Mouse (Mus musculus): Measurements from ENCODE around the gene Cyp1a1. TPM values are rescaled to one million over a fixed set of nuclear protein-coding genes. Genes with fewer than 3 reads are reported as not detected.
"Not testable (repeated sequence)": the region's sequence is repeated elsewhere in the genome, so short reads cannot be mapped to it uniquely, and the experiment has no call there.

The Cyp1a1 gene
- total RNA-seq, 2 experiments from 2014 or later = 0.22 TPM; not detected in 1

- DNase-seq (ENCODE audit: low spot score in 2 of 2) = no peak
- intact Hi-C loops (cut with DNase I) = no loop called here
Measured at GRCm38 (mm10) chr9:57694108-57694507, 6.4 kb downstream of the Cyp1a1 start.

GRCm38 (mm10) chr9:57696380-57697285 lies 8.9 kb downstream of the Cyp1a1 start:
- peak; percentile 63 to 76 for DNase-seq (ENCODE audit: low spot score in 2 of 2)

GRCm38 (mm10) chr9:57697380-57697779 lies 9.7 kb downstream of the Cyp1a1 start:
- no peak for DNase-seq (ENCODE audit: low spot score in 2 of 2)
- intact Hi-C loops (cut with DNase I) = no loop called here

More at GRCm38 (mm10) chr9:57696380-57697285, 8.9 kb downstream of the Cyp1a1 start:
- intact Hi-C loops (cut with DNase I) = no loop called here

GRCm38 (mm10) chr9:57698466-57699150 lies 10.9 kb downstream of the Cyp1a1 start:
- intact Hi-C loops (cut with DNase I) = no loop called here
- DNase-seq (ENCODE audit: low spot score in 2 of 2) = no peak

- DNase-seq (ENCODE audit: low spot score in 2 of 2) = no peak
- intact Hi-C loops (cut with DNase I) = no loop called here
Measured at GRCm38 (mm10) chr9:57706496-57706895, 18.8 kb downstream of the Cyp1a1 start.

GRCm38 (mm10) chr9:57708068-57708719 lies 20.5 kb downstream of the Cyp1a1 start, which contains the start of gene Edc3:
Gene Edc3 (plus strand): TSS chr9:57708540.
- intact Hi-C loops (cut with DNase I) = no loop called here
- DNase-seq (ENCODE audit: low spot score in 2 of 2) = peak; percentile 80 to 83

- DNase-seq (ENCODE audit: low spot score in 2 of 2) = peak; percentile 52 to 56
- intact Hi-C loops (cut with DNase I) = no loop called here
Measured at GRCm38 (mm10) chr9:57708720-57709274, 21.1 kb downstream of the Cyp1a1 start.

GRCm38 (mm10) chr9:57710214-57710613 lies 22.5 kb downstream of the Cyp1a1 start:
- DNase-seq (ENCODE audit: low spot score in 2 of 2); intact Hi-C loops (cut with DNase I): not testable (repeated sequence)

GRCm38 (mm10) chr9:57712194-57712593 lies 24.5 kb downstream of the Cyp1a1 start:
- intact Hi-C loops (cut with DNase I) = no loop called here
- no peak for DNase-seq (ENCODE audit: low spot score in 2 of 2)

- DNase-seq (ENCODE audit: low spot score in 2 of 2) = no peak
- intact Hi-C loops (cut with DNase I) = no loop called here
Measured at GRCm38 (mm10) chr9:57718408-57718807, 30.7 kb downstream of the Cyp1a1 start.

GRCm38 (mm10) chr9:57720736-57721135 lies 33.0 kb downstream of the Cyp1a1 start:
- intact Hi-C loops (cut with DNase I) = no loop called here
- DNase-seq (ENCODE audit: low spot score in 2 of 2) = no peak

GRCm38 (mm10) chr9:57722371-57722770 lies 34.6 kb downstream of the Cyp1a1 start:
- DNase-seq (ENCODE audit: low spot score in 2 of 2) = no peak
- intact Hi-C loops (cut with DNase I) = no loop called here

- intact Hi-C loops (cut with DNase I) = no loop called here
- peak; percentile 16 to 35 for DNase-seq (ENCODE audit: low spot score in 2 of 2)
Measured at GRCm38 (mm10) chr9:57723315-57723715, 35.6 kb downstream of the Cyp1a1 start.

GRCm38 (mm10) chr9:57723796-57724195 lies 36.1 kb downstream of the Cyp1a1 start:
- intact Hi-C loops (cut with DNase I) = no loop called here

GRCm38 (mm10) chr9:57724701-57725100 lies 37.0 kb downstream of the Cyp1a1 start:
- intact Hi-C loops (cut with DNase I) = no loop called here
- DNase-seq (ENCODE audit: low spot score in 2 of 2) = no peak

More at GRCm38 (mm10) chr9:57723796-57724195, 36.1 kb downstream of the Cyp1a1 start:
- DNase-seq (ENCODE audit: low spot score in 2 of 2) = no peak

GRCm38 (mm10) chr9:57728312-57728711 lies 40.6 kb downstream of the Cyp1a1 start:
- intact Hi-C loops (cut with DNase I) = no loop called here
- no peak for DNase-seq (ENCODE audit: low spot score in 2 of 2)

GRCm38 (mm10) chr9:57733606-57734005 lies 45.9 kb downstream of the Cyp1a1 start:
- intact Hi-C loops (cut with DNase I) = no loop called here
- DNase-seq (ENCODE audit: low spot score in 2 of 2) = no peak

GRCm38 (mm10) chr9:57739863-57740262 lies 52.1 kb downstream of the Cyp1a1 start:
- intact Hi-C loops (cut with DNase I) = no loop called here
- no peak for DNase-seq (ENCODE audit: low spot score in 2 of 2)

GRCm38 (mm10) chr9:57744462-57745091 lies 56.8 kb downstream of the Cyp1a1 start:
- intact Hi-C loops (cut with DNase I) = loop anchor here (1.0 to 5.0 kb wide), 2 partner anchors 84 to 207 kb away; partner anchors contain the start of gene Fam219b
- no peak for DNase-seq (ENCODE audit: low spot score in 2 of 2)
